Mouse (Mus musculus): ENCODE results near the gene Ranbp9. TPM values are rescaled to one million over a fixed set of nuclear protein-coding genes. Genes with fewer than 3 reads are reported as not detected.

Gene Ranbp9
- polyA plus RNA-seq, 1 experiment, result 15.7 TPM

DNA sequence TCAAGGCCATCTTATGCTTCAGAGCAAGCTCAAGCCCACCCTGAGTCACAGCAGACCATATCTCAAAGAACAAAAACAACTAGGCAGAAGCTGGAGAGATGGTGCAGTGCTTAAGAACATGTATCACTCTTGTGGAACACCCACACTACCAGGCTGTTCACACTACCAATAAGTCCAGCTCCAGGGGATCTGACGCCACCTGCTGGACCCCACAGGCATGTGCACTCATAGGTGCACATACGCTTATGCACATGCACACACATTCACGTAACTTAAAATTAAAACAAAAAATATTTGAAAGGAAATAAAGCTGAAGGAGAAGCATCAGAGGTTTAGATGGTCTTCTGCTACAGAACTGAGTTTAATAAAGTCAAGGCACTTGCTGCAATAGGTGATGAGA lies 16.7 kb upstream of the Ranbp9 start:
- H3K4me3 ChIP-seq (ENCODE audit: extremely low read depth, insufficient read depth, insufficient read length), result no peak overlapping the region
- WGBS, result 98% methylated on average over 3 of the region's 3 CpGs
- no peak overlapping the region for H3K27ac ChIP-seq (ENCODE audit: insufficient read depth, low read length)
- H3K27me3 ChIP-seq (ENCODE audit: control insufficient read depth, insufficient read depth, low read length), result no peaks in the 10 kb centered on the region
- peaks cover 6% of the 10 kb centered on the region; the same call in 1 of the 2 replicates for H3K4me1 ChIP-seq (ENCODE audit: control insufficient read depth, insufficient read depth, insufficient read length)
- no peak for TF ChIP-seq CTCF (IDR thresholded peaks at IDR 0.05; ENCODE audit: extremely low read depth, insufficient read depth, insufficient read length, insufficient replicate concordance)
- no peak for DNase-seq (ENCODE audit: low read depth in 1 of 2, low spot score in 2 of 2)
- H3K36me3 ChIP-seq (ENCODE audit: control insufficient read depth, insufficient read depth, low read length), result no peaks in the 10 kb centered on the region

DNA sequence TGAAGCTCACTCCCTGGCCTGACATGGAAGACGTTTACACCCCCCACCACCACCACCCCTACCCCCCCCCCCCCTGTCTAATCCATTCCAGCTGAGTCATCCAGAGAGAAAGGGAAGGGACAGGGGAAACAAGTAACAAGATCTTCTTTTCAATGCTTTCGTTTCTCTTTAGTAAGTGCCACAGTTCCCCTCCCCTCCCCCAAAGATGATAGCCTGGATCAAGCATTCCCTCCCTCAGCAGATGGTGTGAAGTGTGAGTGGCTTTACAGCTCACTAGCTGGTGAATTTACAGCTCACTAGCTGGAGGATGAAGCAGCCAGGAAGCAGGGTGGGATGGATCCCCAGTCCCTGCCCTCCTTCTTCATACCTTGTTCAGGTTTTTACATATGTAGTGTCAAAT lies 15.6 kb upstream of the Ranbp9 start:
- no peak for DNase-seq (ENCODE audit: low read depth in 1 of 2, low spot score in 2 of 2)
- no peak for TF ChIP-seq CTCF (IDR thresholded peaks at IDR 0.05; ENCODE audit: extremely low read depth, insufficient read depth, insufficient read length, insufficient replicate concordance)
- TF ChIP-seq POLR2A (IDR thresholded peaks at IDR 0.05; ENCODE audit: low read depth, low read length), result no peak
- no peaks in the 10 kb centered on the region for H3K27me3 ChIP-seq (ENCODE audit: control insufficient read depth, insufficient read depth, low read length)
- H3K4me1 ChIP-seq (ENCODE audit: control insufficient read depth, insufficient read depth, insufficient read length), result peaks cover 6% of the 10 kb centered on the region; the same call in 1 of the 2 replicates
- no peak overlapping the region for H3K27ac ChIP-seq (ENCODE audit: insufficient read depth, low read length)
- no peak overlapping the region for H3K4me3 ChIP-seq (ENCODE audit: extremely low read depth, insufficient read depth, insufficient read length)
- 23% methylated on average over 2 of the region's 2 CpGs for WGBS
- no peaks in the 10 kb centered on the region for H3K36me3 ChIP-seq (ENCODE audit: control insufficient read depth, insufficient read depth, low read length)

DNA sequence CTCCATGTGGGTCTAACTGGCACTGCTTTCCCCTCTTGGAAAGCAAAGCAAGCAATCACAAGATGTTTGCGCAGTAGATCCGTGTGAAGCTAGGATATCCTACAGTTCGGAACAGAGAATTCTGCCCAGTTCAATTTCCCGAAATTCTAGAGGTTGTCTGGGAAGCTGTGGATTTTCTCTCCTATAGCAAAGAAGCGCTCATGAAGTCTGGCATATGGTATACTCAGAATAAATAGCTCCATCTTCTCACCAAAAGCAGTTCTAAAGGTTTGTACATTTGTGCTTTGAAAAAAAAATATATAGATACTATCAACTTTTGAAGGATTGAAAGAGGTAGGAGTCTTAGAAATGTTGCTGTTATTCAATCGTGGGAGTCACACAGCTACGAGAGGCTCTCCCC lies 14.6 kb upstream of the Ranbp9 start:
- no peak for DNase-seq (ENCODE audit: low read depth in 1 of 2, low spot score in 2 of 2)
- TF ChIP-seq POLR2A (IDR thresholded peaks at IDR 0.05; ENCODE audit: low read depth, low read length), result no peak
- no peak for TF ChIP-seq CTCF (IDR thresholded peaks at IDR 0.05; ENCODE audit: extremely low read depth, insufficient read depth, insufficient read length, insufficient replicate concordance)
- Histone ChIP-seq H3K27ac (ENCODE audit: insufficient read depth, low read length) (no peak overlapping the region), H3K27me3 (ENCODE audit: control insufficient read depth, insufficient read depth, low read length) (no peaks in the 10 kb centered on the region), H3K4me3 (ENCODE audit: extremely low read depth, insufficient read depth, insufficient read length) (no peak overlapping the region), H3K36me3 (ENCODE audit: control insufficient read depth, insufficient read depth, low read length) (no peaks in the 10 kb centered on the region), H3K4me1 (ENCODE audit: control insufficient read depth, insufficient read depth, insufficient read length) (peaks cover 6% of the 10 kb centered on the region; the same call in 1 of the 2 replicates)
- WGBS, result 75% methylated on average over 7 of the region's 7 CpGs

DNA sequence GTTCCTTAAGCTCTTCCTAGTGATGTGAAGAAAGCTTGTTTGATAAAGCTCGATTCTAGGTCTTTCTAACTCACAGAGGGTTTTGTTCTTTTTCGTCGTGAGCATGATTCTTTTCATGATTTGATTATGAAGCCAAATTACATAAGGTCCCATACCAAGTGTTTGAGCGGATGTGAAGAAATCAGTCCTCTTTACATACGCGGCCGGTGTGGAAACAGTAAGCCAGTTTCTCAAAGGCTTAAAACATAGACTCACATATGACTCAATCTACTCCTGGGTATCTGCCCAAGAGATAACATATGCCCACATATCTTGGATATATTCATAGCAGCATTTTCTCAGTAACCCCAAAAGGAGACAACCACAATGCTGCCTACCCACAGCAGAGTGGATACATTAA lies 12.6 kb upstream of the Ranbp9 start:
- WGBS, result 89% methylated on average over 7 of the region's 7 CpGs
- Histone ChIP-seq H3K4me1 (ENCODE audit: control insufficient read depth, insufficient read depth, insufficient read length) (peaks cover 2% of the 10 kb centered on the region; the same call in 1 of the 2 replicates), H3K36me3 (ENCODE audit: control insufficient read depth, insufficient read depth, low read length) (no peaks in the 10 kb centered on the region), H3K4me3 (ENCODE audit: extremely low read depth, insufficient read depth, insufficient read length) (no peak overlapping the region), H3K27ac (ENCODE audit: insufficient read depth, low read length) (no peak overlapping the region), H3K27me3 (ENCODE audit: control insufficient read depth, insufficient read depth, low read length) (no peaks in the 10 kb centered on the region)
- no peak for TF ChIP-seq POLR2A (IDR thresholded peaks at IDR 0.05; ENCODE audit: low read depth, low read length)
- TF ChIP-seq CTCF (IDR thresholded peaks at IDR 0.05; ENCODE audit: extremely low read depth, insufficient read depth, insufficient read length, insufficient replicate concordance), result no peak
- DNase-seq (ENCODE audit: low read depth in 1 of 2, low spot score in 2 of 2), result no peak

DNA sequence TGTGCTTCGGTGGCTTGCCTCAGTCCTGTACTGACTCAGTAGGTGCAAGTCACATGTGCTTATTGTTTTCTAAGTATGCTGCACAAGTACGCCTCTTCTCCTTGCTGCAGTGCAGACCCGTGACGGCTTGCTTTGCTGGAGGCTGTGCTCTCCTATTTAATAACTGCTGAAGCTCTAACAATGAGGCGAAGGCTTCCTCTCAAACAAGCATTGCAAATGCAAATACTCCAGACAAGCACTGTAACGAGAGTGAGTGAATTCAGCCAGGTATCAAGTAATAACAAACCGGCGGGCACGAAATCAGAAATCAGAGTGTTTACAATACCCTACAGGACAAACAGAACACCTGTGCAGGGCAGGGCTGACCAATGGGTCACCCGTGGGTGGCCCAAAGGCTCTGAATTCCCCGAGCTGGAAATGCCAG lies 12.0 kb upstream of the Ranbp9 start:
- no peaks in the 10 kb centered on the region for H3K27me3 ChIP-seq (ENCODE audit: control insufficient read depth, insufficient read depth, low read length)
- H3K4me1 ChIP-seq (ENCODE audit: control insufficient read depth, insufficient read depth, insufficient read length), result peaks cover 2% of the 10 kb centered on the region; the same call in 1 of the 2 replicates
- WGBS, result 87% methylated on average over 11 of the region's 11 CpGs
- no peak for DNase-seq (ENCODE audit: low read depth in 1 of 2, low spot score in 2 of 2)
- H3K27ac ChIP-seq (ENCODE audit: insufficient read depth, low read length), result no peak overlapping the region
- no peaks in the 10 kb centered on the region for H3K36me3 ChIP-seq (ENCODE audit: control insufficient read depth, insufficient read depth, low read length)
- H3K4me3 ChIP-seq (ENCODE audit: extremely low read depth, insufficient read depth, insufficient read length), result no peak overlapping the region
- TF ChIP-seq CTCF (IDR thresholded peaks at IDR 0.05; ENCODE audit: extremely low read depth, insufficient read depth, insufficient read length, insufficient replicate concordance) (no peak), POLR2A (IDR thresholded peaks at IDR 0.05; ENCODE audit: low read depth, low read length) (no peak)

DNA sequence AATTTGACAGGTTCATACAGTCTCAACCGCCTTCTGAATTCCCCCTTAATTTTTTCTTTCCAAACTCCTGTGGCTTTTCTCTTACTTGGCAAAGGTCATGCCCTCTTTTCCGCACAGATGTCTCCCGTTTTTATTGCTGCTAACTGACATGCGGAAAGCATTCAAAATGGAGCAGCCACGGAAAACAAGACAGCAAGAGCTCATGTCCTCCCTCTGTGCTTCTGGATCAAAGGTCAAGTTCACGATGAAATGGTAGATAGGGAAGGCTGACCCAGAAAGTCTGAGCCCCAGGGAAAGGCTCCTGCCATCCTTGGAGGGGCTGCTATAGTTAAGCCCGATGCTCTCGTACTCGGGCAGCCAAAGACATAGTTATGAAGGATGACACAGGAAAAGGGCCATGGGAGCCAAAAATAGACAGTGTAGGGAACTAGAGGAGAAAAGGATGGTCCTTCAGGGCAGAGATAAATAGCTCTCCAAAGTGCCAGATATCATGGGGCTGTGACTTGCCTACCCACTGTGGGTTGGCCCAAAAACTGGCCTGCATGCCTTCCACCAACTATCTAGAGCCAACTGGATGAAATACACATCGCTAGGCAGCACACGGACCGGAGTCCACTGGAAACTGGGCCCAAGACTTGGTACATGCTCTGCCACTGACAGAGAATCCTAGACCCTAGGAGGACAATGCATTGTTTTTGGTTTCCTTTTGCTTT lies 5.6 kb upstream of the Ranbp9 start:
- Histone ChIP-seq H3K27ac (ENCODE audit: insufficient read depth, low read length) (no peak overlapping the region), H3K36me3 (ENCODE audit: control insufficient read depth, insufficient read depth, low read length) (no peaks in the 10 kb centered on the region), H3K4me3 (ENCODE audit: extremely low read depth, insufficient read depth, insufficient read length) (no peak overlapping the region), H3K4me1 (ENCODE audit: control insufficient read depth, insufficient read depth, insufficient read length) (no peaks in the 10 kb centered on the region; the same call in 1 of the 2 replicates), H3K27me3 (ENCODE audit: control insufficient read depth, insufficient read depth, low read length) (no peaks in the 10 kb centered on the region)
- no peak for DNase-seq (ENCODE audit: low read depth in 1 of 2, low spot score in 2 of 2)
- 88% methylated on average over 12 of the region's 12 CpGs for WGBS
- TF ChIP-seq CTCF (IDR thresholded peaks at IDR 0.05; ENCODE audit: extremely low read depth, insufficient read depth, insufficient read length, insufficient replicate concordance) (no peak), POLR2A (IDR thresholded peaks at IDR 0.05; ENCODE audit: low read depth, low read length) (no peak)

DNA sequence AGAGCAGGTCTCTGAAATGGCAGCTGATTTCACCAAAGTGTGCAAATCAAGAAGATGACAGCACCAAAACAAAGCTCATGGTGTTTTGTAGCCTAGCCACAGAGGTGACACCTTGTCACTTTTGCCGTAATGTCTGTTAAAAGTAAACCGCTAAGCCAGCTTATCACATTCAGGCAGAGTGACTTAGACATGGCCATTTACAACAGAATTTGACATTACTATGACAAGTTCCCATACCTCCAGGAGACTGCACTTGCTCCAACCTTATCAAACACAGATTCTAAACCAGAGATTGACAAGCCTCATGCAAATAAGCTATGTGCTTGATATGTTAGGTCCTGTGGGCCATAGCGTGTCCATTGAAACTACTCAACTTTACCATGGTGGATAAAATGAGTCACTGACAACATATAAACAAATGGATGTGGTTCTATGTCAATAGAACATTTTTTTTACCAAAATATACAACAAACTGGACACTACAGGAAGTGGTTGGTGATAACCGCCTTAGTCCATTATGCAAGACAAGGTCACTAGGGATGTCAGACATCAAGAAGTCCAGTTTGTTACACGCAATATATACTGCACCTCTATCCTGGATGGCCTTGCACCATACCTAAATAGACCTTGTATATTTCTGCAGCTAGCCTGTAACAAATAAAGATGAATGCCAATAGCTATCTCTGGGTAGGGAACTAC lies 4.3 kb upstream of the Ranbp9 start:
- no peak for DNase-seq (ENCODE audit: low read depth in 1 of 2, low spot score in 2 of 2)
- no peak for TF ChIP-seq POLR2A (IDR thresholded peaks at IDR 0.05; ENCODE audit: low read depth, low read length)
- WGBS, result 83% methylated on average over 5 of the region's 5 CpGs
- Histone ChIP-seq H3K36me3 (ENCODE audit: control insufficient read depth, insufficient read depth, low read length) (no peaks in the 10 kb centered on the region), H3K27ac (ENCODE audit: insufficient read depth, low read length) (no peak overlapping the region), H3K4me3 (ENCODE audit: extremely low read depth, insufficient read depth, insufficient read length) (no peak overlapping the region), H3K27me3 (ENCODE audit: control insufficient read depth, insufficient read depth, low read length) (no peaks in the 10 kb centered on the region), H3K4me1 (ENCODE audit: control insufficient read depth, insufficient read depth, insufficient read length) (no peaks in the 10 kb centered on the region; the same call in 1 of the 2 replicates)
